Mouse (Mus musculus) CH12F3 (cell line): ENCODE measurements around the gene Grifin.

Experiments
- in situ Hi-C: fragments of 300-500 bp; cut with MboI; formaldehyde crosslinking; loops from 2 replicates; pipeline ENCODE4 v1.14.3; 2020; ENCODE audit warnings: low sequenced_read_pairs

The Grifin gene

GRCm38 (mm10) chr5:140553719-140554118, 11.2 kb downstream of the Grifin start:
- in situ Hi-C loops: no loop called here

- in situ Hi-C loops: loop anchor here (5.0 kb wide), 1 partner anchor 68 kb away; no protein-coding TSS in a partner anchor
Measured at GRCm38 (mm10) chr5:140549306-140550047, 15.4 kb downstream of the Grifin start.

GRCm38 (mm10) chr5:140546332-140546731, 18.5 kb downstream of the Grifin start:
- in situ Hi-C loops: loop anchor here (5.0 kb wide), 1 partner anchor 71 kb away; no protein-coding TSS in a partner anchor

- in situ Hi-C loops: loop anchor here (5.0 kb wide), 1 partner anchor 72 kb away; no protein-coding TSS in a partner anchor
Measured at GRCm38 (mm10) chr5:140545651-140546050, 19.2 kb downstream of the Grifin start.

- in situ Hi-C loops: no loop called here
Measured at GRCm38 (mm10) chr5:140542811-140543575, 21.9 kb downstream of the Grifin start.

DNA sequence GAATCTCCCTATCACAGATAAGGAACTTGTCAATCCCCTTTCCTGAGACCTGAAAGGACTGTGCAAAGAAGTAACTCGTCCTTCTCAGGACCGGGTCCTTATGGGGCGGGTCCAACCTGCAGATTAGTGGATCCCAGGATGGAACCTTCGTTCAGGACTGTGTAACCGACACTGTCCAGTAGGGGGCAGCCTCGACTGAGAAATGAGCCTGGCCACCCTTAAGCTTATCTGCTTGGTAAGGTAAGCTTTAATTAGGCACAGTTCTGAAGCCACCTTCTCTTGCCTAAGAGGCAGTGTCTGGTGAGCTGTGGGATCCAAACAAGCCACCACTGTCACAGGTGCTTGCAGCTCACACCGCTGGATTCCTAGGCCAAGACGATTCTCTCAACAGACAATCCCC, 24.8 kb downstream of the Grifin start:
- in situ Hi-C loops: no loop called here

DNA sequence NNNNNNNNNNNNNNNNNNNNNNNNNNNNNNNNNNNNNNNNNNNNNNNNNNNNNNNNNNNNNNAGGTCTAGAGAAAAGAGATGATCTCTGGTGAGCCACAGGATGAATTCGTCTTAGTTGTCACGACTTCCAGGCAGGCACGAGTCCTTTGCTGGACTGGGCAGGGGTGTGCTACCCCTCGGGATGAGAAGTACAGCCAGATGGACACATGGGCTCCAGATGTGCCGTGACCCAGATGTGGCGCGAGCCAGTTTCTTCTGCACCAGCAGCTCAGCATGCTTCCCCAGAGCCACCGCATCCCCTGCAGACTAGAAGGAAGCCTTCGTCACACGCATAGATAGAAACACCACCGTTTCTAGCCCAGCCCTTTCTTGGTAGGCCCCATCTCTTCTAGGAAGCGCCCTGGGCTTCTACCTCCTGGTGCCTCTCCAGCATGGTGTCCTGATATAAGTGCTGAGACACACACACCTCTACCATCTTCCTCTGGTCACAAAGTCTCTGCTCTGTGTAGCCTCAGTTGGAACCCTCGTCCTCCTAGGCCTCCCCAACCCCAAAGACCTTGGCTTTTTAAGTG, 26.7 kb downstream of the Grifin start:
- in situ Hi-C loops: no loop called here

GRCm38 (mm10) chr5:140526754-140527153, 38.1 kb downstream of the Grifin start:
- in situ Hi-C loops: no loop called here

GRCm38 (mm10) chr5:140521196-140521595, 43.7 kb downstream of the Grifin start:
- in situ Hi-C loops: no loop called here

DNA sequence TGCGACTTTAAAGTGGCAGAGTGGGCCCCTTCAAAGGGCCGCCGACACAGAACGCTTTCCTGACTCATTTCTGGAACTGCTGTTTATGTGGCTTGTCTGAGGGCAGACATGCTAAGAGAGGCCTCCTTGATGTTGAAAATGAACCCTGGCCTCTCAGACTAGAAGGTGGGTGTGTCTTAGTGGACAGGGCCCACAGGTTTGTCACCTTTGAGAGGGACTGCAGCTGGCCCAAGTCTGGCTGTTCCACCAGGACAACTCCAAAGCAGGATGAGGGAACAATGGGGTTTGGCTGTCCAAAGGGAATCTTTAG, 47.0 kb downstream of the Grifin start:
- in situ Hi-C loops: no loop called here

DNA sequence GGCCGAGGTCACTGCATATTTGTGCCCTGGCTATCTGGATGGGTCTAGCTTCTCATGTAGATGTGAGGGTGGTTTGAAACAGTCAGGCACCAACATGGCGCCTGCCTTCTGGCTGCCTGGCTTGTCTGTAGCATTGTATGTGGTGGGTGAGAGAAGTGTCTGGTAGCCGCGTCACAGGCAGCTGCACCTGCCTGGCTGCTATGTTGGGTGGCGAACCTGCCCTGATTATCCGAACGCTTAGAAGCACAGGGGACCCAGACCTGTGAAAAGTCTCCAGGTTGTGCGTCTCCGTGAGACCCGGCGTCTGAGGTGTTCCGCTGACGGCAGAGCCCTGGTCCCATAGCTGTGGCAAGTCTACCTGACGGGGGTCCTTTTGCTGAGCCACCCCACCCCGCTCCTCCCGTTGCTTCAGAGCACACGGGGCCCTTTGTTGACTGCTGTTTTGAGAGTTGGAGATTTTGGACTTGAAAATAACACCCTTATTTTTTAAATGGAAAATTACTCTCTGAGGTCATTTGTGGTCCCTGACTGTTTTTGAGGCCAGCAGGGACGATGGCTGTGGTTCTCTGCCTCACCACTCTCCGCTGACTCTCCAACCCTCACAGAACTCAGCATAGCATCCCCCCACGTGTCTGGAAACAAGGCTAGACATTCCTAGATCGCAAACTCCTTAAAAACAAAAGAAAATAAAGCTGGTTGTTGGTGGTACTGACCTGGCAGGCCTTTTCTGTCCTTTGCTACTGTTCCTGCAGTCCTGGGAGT, 47.5 kb downstream of the Grifin start:
- in situ Hi-C loops: no loop called here

GRCm38 (mm10) chr5:140514799-140515486, 49.9 kb downstream of the Grifin start:
- in situ Hi-C loops: no loop called here

GRCm38 (mm10) chr5:140513921-140514320, 51.0 kb downstream of the Grifin start:
- in situ Hi-C loops: no loop called here
